Comparison of ENCODE assay signal across 16 mouse cellular contexts in the genomic region with DNA sequence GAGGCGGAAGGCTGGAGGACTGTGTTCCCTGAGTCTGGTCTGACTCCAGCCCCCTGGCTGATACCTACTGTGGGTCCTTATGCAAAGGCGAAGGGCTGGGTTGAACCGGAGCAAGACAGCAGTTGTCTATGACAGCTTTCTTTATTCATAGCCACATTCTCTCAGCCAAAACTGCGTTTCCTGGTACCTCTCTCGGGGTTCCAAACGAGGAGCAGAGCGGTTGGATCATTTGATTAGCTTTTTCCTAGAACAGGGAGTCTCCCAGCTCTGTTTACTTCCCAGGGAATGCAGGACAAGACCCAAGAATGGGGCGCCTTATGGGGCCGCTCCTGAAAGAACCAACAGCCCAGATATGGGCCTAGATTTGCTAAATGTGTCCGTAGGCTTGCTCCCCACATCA.
DNase-seq lines count a peak whose midpoint lies in the region.
"Had no signal": no experiment of that assay in that cellular context is flagged by ENCODE, and none has a peak within 500 bp of the region (broad histone marks: within the 10 kb centered on the region; RNA-seq: fewer than 3 reads in every experiment).

No protein-coding gene starts in this region.

- intact Hi-C loops in heart, postnatal 25 days (cut with DNase I): no loop called here
- intact Hi-C loops in left cerebral cortex, postnatal 36 days (cut with DNase I): no loop called here

- peak; percentile 10 to 13 for DNase-seq in heart, adult 9 months (ENCODE audit: low spot score in 2 of 2)
- no peak for DNase-seq in heart, postnatal 25 days (ENCODE audit: low spot score)
- DNase-seq in urinary bladder, postnatal 14 days (ENCODE audit: low spot score): peak; percentile 9
- DNase-seq in urinary bladder, postnatal 25 days (ENCODE audit: low spot score): no peak
- DNase-seq in lung, postnatal 25 days (ENCODE audit: low spot score): peak; percentile 4
- DNase-seq in left cerebral cortex, postnatal 36 days (ENCODE audit: low spot score in 2 of 2): no peak
- DNase-seq in cerebellum, postnatal 14 days: no peak
- DNase-seq: adrenal gland, postnatal 25 days; B cell, adult 2 months; cerebellum, adult 11-12 months; cerebellum, adult 9-11 months; kidney, adult 2 months; kidney, postnatal 36 days; layer of hippocampus, postnatal 36 days; liver; right cerebral cortex, postnatal 4 days had no signal

Comparison
In these comparisons a context has a peak if more than half of its experiments do, and no peak if none do; other contexts are left out.
1. DNase-seq: peak in heart, adult 9 months (2 of 2), urinary bladder, postnatal 14 days (single experiment) and lung, postnatal 25 days (single experiment); none in heart, postnatal 25 days (single experiment), urinary bladder, postnatal 25 days (single experiment), left cerebral cortex, postnatal 36 days (0 of 2) and cerebellum, postnatal 14 days (0 of 2).